Mouse (Mus musculus): ENCODE measurements around the gene Slc25a20.

Gene Slc25a20

GRCm38 (mm10) chr9:108687181-108687580, 25.3 kb downstream of the Slc25a20 start:
- DNase-seq (ENCODE audit: low read depth, low spot score): no peak

- no peak for DNase-seq (ENCODE audit: low read depth, low spot score)
Observed at GRCm38 (mm10) chr9:108687686-108688085, 25.8 kb downstream of the Slc25a20 start.

- DNase-seq (ENCODE audit: low read depth, low spot score): no peak
Observed at GRCm38 (mm10) chr9:108688451-108688850, 26.6 kb downstream of the Slc25a20 start.

- no peak for DNase-seq (ENCODE audit: low read depth, low spot score)
Observed at GRCm38 (mm10) chr9:108689106-108689505, 27.2 kb downstream of the Slc25a20 start, which contains the start of gene Prkar2a. Prkar2a (plus strand) TSS chr9:108689314.

- DNase-seq (ENCODE audit: low read depth, low spot score): no peak
Observed at GRCm38 (mm10) chr9:108689993-108690392, 28.1 kb downstream of the Slc25a20 start.

- DNase-seq (ENCODE audit: low read depth, low spot score): no peak
Observed at GRCm38 (mm10) chr9:108690914-108691313, 29.0 kb downstream of the Slc25a20 start.

GRCm38 (mm10) chr9:108691371-108691770, 29.5 kb downstream of the Slc25a20 start:
- DNase-seq (ENCODE audit: low read depth, low spot score): no peak

GRCm38 (mm10) chr9:108691846-108692225, 29.9 kb downstream of the Slc25a20 start:
- DNase-seq (ENCODE audit: low read depth, low spot score): peak; percentile 74

- peak; percentile 65 for DNase-seq (ENCODE audit: low read depth, low spot score)
Observed at GRCm38 (mm10) chr9:108692226-108693041, 30.5 kb downstream of the Slc25a20 start.

- no peak for DNase-seq (ENCODE audit: low read depth, low spot score)
Observed at GRCm38 (mm10) chr9:108693946-108694345, 32.1 kb downstream of the Slc25a20 start.

- DNase-seq (ENCODE audit: low read depth, low spot score): no peak
Observed at GRCm38 (mm10) chr9:108694533-108694932, 32.6 kb downstream of the Slc25a20 start.

- DNase-seq (ENCODE audit: low read depth, low spot score): no peak
Observed at GRCm38 (mm10) chr9:108702476-108702875, 40.6 kb downstream of the Slc25a20 start.

- DNase-seq (ENCODE audit: low read depth, low spot score): no peak
Observed at GRCm38 (mm10) chr9:108703373-108704110, 41.7 kb downstream of the Slc25a20 start.

GRCm38 (mm10) chr9:108704591-108704990, 42.7 kb downstream of the Slc25a20 start:
- no peak for DNase-seq (ENCODE audit: low read depth, low spot score)

- DNase-seq (ENCODE audit: low read depth, low spot score): no peak
Observed at GRCm38 (mm10) chr9:108707212-108707611, 45.3 kb downstream of the Slc25a20 start.

GRCm38 (mm10) chr9:108708833-108709232, 46.9 kb downstream of the Slc25a20 start:
- no peak for DNase-seq (ENCODE audit: low read depth, low spot score)

GRCm38 (mm10) chr9:108710767-108711166, 48.9 kb downstream of the Slc25a20 start:
- no peak for DNase-seq (ENCODE audit: low read depth, low spot score)

GRCm38 (mm10) chr9:108716199-108716598, 54.3 kb downstream of the Slc25a20 start:
- no peak for DNase-seq (ENCODE audit: low read depth, low spot score)

GRCm38 (mm10) chr9:108723751-108724150, 61.9 kb downstream of the Slc25a20 start:
- no peak for DNase-seq (ENCODE audit: low read depth, low spot score)

- no peak for DNase-seq (ENCODE audit: low read depth, low spot score)
Observed at GRCm38 (mm10) chr9:108726116-108726515, 64.2 kb downstream of the Slc25a20 start.

- DNase-seq (ENCODE audit: low read depth, low spot score): no peak
Observed at GRCm38 (mm10) chr9:108729050-108729449, 67.2 kb downstream of the Slc25a20 start.

- DNase-seq (ENCODE audit: low read depth, low spot score): no peak
Observed at GRCm38 (mm10) chr9:108732462-108732861, 70.6 kb downstream of the Slc25a20 start.
